Mouse (Mus musculus) midbrain, embryonic 12.5 days (tissue): Measurements from ENCODE around the gene Mrnip. TPM values are rescaled to one million over a fixed set of nuclear protein-coding genes. Genes with fewer than 3 reads are reported as not detected.

Experiments used
- ATAC-seq: fragments of 200-750 bp; cut with Nextera tagmentation; 2 replicates; pipeline ENCODE4 v1.8.0; 2017; ENCODE audit warnings: low read depth, moderate TSS enrichment, moderate library complexity; ENCODE audit not compliant: low FRiP score
- H3K27ac ChIP-seq: fragments of 300-500 bp; sonication (generic); replicated peaks from 2 replicates; pipeline ENCODE4 v1.5.1; 2016; ENCODE audit warnings: mild to moderate bottlenecking
- H3K27me3 ChIP-seq: fragments of 300-500 bp; sonication (generic); 2 replicates; pipeline ENCODE4 v1.6.1; 2016; ENCODE audit warnings: mild to moderate bottlenecking
- H3K36me3 ChIP-seq: fragments of 300-500 bp; sonication (generic); 2 replicates; pipeline ENCODE4 v1.6.1; 2016
- H3K4me1 ChIP-seq: fragments of 300-500 bp; sonication (generic); 2 replicates; pipeline ENCODE4 v1.6.1; 2016
- H3K4me2 ChIP-seq: fragments of 300-500 bp; sonication (generic); replicated peaks from 2 replicates; pipeline ENCODE4 v1.6.1; 2016; ENCODE audit warnings: mild to moderate bottlenecking, moderate library complexity
- H3K4me3 ChIP-seq: fragments of 300-500 bp; sonication (generic); 2 replicates; pipeline ENCODE4 v1.5.1; 2016; ENCODE audit warnings: mild to moderate bottlenecking
- H3K9ac ChIP-seq: fragments of 300-500 bp; sonication (generic); replicated peaks from 2 replicates; pipeline ENCODE4 v1.6.1; 2016; ENCODE audit warnings: mild to moderate bottlenecking, moderate library complexity
- H3K9me3 ChIP-seq: fragments of 300-500 bp; sonication (generic); 2 replicates; pipeline ENCODE4 v1.6.1; 2016; ENCODE audit warnings: mild to moderate bottlenecking
- WGBS: fragments of 180-500 bp; shearing (Covaris S2); methylation state at CpG from one replicate; pipeline ENCODE4 v1.1.7; 2016; 5-methylcytosine and 5-hydroxymethylcytosine counted together
- polyA plus RNA-seq: library from polyadenylated mRNA; unstranded; fragments of >200 nt; fragmentation: Nextera tagmentation; extraction: Ambion mirVana; gene quantifications from 2 replicates; pipeline ENCODE4 v1.2.1, GENCODE M21; 2016

Gene Mrnip
- polyA plus RNA-seq, 1 experiment from 2014 or later = 23.3 TPM

DNA sequence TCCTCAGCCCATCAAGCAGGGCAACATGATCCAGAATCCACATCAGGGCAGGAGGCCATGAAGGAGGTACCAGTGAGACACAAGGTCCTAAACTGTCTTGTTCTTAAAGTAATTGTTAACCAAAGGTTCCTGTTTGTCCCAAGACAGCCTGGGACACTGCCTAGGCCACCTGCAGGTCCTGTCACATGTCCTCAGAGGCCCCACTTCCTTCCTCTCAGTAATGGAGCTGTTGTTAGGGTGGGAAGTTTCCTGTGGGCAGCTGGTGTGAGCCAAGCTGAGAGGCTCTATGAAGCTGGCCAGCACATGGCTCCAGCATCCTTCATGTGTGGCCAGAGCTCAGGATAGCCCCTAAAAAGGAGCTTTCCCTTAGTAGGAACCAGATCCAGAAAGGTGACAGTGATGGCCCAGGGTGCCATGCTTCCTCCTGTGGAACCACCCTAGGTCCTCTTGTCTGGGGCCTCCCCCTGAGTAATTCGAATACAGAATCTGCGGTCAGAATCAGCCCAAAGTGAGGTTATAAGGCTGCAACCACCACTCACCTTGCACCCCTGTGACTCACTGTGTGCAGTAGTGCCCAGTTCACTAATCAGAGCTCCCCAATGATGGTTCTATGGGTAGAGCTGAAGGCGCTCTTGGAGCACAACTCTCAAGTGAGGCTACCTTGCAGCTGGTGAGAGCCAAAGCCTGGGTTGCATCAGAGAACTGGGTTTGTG lies 11.8 kb upstream of the Mrnip start:
- WGBS = 91% methylated on average over 3 of the region's 3 CpGs
- no peak overlapping the region for H3K4me3 ChIP-seq
- H3K27ac ChIP-seq = no peak overlapping the region
- H3K27me3 ChIP-seq = no peaks in the 10 kb centered on the region
- H3K4me1 ChIP-seq = no peaks in the 10 kb centered on the region
- H3K9ac ChIP-seq = no peak overlapping the region
- ATAC-seq = no peak
- peaks cover 63% of the 10 kb centered on the region for H3K36me3 ChIP-seq
- no peaks in the 10 kb centered on the region for H3K9me3 ChIP-seq
- no peak overlapping the region for H3K4me2 ChIP-seq

DNA sequence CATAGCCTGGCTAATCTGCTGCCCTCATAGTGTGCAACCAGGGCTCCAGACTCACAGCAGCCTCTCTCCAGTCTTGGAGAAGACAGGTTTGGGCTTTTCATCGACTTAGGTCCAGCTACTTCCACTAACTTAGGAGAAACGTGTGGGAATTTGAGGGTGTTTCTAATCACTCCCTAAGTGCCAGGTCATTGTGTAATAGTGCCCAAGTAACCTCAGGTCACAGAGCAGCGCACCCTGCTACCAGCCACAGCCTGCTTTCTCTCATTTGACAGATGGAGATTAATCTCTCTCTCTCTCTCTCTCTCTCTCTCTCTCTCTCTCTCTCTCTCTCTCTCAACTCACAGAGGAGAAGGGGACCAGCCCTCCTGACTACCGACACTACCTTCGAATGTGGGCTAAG lies 5.9 kb upstream of the Mrnip start:
- Histone ChIP-seq H3K9me3 (no peaks in the 10 kb centered on the region), H3K27ac (no peak overlapping the region), H3K4me3 (no peak overlapping the region), H3K4me1 (no peaks in the 10 kb centered on the region), H3K36me3 (peaks cover 67% of the 10 kb centered on the region), H3K9ac (no peak overlapping the region), H3K4me2 (no peak overlapping the region), H3K27me3 (no peaks in the 10 kb centered on the region)
- 89% methylated on average over 5 of the region's 5 CpGs for WGBS
- no peak for ATAC-seq

DNA sequence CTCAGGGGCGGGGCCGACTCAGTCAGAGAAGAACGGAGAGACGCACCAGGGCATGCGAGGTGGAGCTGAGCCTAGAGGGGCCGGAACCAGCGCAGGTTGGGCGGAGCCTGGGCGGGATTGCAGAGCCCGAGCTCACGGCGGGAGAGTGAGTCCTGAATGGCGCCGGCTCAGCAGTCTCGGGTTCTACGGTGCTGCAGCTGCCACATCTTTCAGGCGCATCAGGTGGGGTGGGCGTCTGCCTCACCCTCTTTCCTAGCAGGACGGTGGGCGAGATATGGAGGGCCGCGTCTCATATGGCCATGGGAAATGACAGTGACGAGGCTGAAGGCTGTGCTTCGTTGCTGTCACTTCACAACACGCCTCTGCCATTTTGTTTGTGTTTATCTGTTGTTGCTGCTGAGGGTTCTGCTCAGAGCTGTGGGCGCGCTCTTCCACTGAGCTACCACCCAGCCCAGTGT lies 515 bp downstream of the Mrnip start:
- Histone ChIP-seq H3K4me1 (peaks cover 6% of the 10 kb centered on the region), H3K4me3 (peak overlapping the region; percentile 78), H3K27me3 (no peaks in the 10 kb centered on the region), H3K9ac (peak overlapping the region; percentile 78), H3K9me3 (no peaks in the 10 kb centered on the region), H3K27ac (peak overlapping the region; percentile 76), H3K4me2 (peak overlapping the region; percentile 84), H3K36me3 (peaks cover 38% of the 10 kb centered on the region)
- ATAC-seq = peak; percentile 100
- WGBS = under 1% methylated on average over 27 of the region's 27 CpGs

- Histone ChIP-seq H3K4me3 (no peak overlapping the region), H3K36me3 (peaks cover 22% of the 10 kb centered on the region)
- 81% methylated on average over 3 of the region's 3 CpGs for whole genome bisulfite sequencing
Measured at GRCm38 (mm10) chr11:50176351-50176750, 2.1 kb downstream of the Mrnip start.

DNA sequence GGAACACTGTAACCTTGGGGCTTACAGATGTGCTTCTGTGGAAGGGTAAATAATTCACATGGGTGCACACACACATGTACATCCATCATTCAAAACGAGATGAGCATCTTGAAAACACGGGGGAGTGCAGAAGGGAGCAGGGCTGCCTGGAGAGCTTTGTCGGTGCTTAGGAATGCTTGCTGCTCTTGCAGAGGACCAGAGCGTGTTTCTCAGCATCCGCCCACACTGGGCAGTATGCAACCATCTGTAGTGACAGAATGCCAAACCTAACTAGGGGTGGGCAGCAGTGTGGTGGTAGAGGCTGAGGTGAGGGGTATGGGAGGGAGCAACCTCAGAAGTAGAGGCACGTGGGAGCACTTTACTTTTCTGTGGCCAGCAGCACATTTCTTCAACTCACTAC lies 2.9 kb downstream of the Mrnip start:
- peaks cover 6% of the 10 kb centered on the region for H3K4me1 ChIP-seq
- H3K9me3 ChIP-seq = no peaks in the 10 kb centered on the region
- H3K27me3 ChIP-seq = no peaks in the 10 kb centered on the region
- H3K9ac ChIP-seq = no peak overlapping the region
- no peak overlapping the region for H3K4me2 ChIP-seq
- no peak overlapping the region for H3K4me3 ChIP-seq
- H3K36me3 ChIP-seq = peaks cover 15% of the 10 kb centered on the region
- no peak overlapping the region for H3K27ac ChIP-seq
- 74% methylated on average over 6 of the region's 6 CpGs for WGBS
- ATAC-seq = no peak

More at GRCm38 (mm10) chr11:50176351-50176750, 2.1 kb downstream of the Mrnip start:
- Histone ChIP-seq H3K9ac (no peak overlapping the region), H3K27me3 (no peaks in the 10 kb centered on the region), H3K27ac (no peak overlapping the region), H3K4me2 (no peak overlapping the region), H3K4me1 (peaks cover 6% of the 10 kb centered on the region), H3K9me3 (no peaks in the 10 kb centered on the region)
- ATAC-seq = no peak

GRCm38 (mm10) chr11:50178532-50179488 lies 4.6 kb downstream of the Mrnip start:
- Histone ChIP-seq H3K9me3 (no peaks in the 10 kb centered on the region), H3K27ac (no peak overlapping the region), H3K9ac (no peak overlapping the region), H3K4me1 (peaks cover 6% of the 10 kb centered on the region), H3K36me3 (peaks cover 15% of the 10 kb centered on the region), H3K27me3 (no peaks in the 10 kb centered on the region), H3K4me2 (no peak overlapping the region), H3K4me3 (no peak overlapping the region)
- no peak for ATAC-seq
- WGBS = 85% methylated on average over 5 of the region's 5 CpGs

DNA sequence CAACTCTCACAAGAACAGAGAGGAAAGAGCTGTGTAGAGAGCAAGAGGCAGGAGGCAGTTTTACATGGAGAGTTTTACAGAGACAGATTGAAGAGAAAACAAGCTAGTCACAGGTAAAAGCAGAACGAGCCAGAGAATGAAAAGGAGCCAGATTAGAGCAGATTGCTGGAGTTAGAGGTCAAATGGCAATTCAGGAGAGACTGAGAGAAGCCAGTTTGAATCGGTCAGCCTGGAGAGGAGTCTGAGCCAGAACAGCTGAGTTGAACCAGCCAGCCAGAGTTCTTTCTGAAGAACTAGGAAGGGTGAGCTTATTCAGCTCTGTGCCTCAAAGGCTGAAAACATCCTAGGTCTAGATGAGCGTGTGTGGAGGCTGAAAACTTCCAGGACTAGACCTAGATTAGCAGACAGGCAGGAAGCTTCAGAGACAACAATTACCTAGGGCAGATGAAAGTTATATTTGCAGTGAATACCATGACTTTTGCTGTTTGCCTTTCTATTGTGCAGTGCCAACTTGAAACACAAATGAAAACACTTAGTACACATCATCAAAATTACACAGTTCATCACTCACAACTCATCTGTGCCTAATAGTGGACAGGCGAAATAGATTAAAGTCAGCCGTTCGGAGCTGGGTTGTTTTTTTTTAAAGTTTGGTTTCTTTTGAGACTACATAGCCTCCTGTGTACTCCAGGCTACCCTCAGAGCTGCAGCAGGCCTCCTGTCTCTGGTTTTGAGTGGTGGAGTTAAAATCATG lies 6.4 kb downstream of the Mrnip start:
- ATAC-seq = no peak
- H3K4me1 ChIP-seq = no peaks in the 10 kb centered on the region
- H3K9me3 ChIP-seq = no peaks in the 10 kb centered on the region
- H3K9ac ChIP-seq = no peak overlapping the region
- H3K27me3 ChIP-seq = no peaks in the 10 kb centered on the region
- WGBS = 77% methylated on average over 6 of the region's 6 CpGs
- peaks cover 25% of the 10 kb centered on the region for H3K36me3 ChIP-seq
- no peak overlapping the region for H3K27ac ChIP-seq
- no peak overlapping the region for H3K4me2 ChIP-seq
- H3K4me3 ChIP-seq = no peak overlapping the region

DNA sequence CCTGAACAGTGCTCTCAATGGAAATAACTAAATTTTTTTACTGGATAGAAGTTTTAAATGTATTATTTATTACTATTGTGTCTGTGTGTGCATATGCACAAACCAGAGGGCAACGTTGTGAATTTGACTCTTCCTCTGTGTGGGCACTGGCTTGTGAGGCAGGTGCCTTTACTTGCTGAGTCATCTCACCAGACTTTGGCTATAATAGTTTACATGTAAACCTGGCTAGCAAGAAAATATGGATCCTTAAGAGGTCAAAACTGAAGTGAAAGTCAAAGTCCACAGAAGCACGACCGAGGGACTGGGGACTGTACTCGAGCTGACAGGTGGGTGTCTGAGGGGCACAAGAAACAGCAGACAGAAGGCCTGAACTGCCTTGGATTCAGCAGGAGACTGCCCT lies 8.5 kb downstream of the Mrnip start:
- H3K4me1 ChIP-seq = no peaks in the 10 kb centered on the region
- WGBS = 87% methylated on average over 4 of the region's 4 CpGs
- H3K4me2 ChIP-seq = no peak overlapping the region
- H3K4me3 ChIP-seq = no peak overlapping the region
- H3K27me3 ChIP-seq = no peaks in the 10 kb centered on the region
- peaks cover 32% of the 10 kb centered on the region for H3K36me3 ChIP-seq
- no peak overlapping the region for H3K9ac ChIP-seq
- no peak overlapping the region for H3K27ac ChIP-seq
- ATAC-seq = no peak
- no peaks in the 10 kb centered on the region for H3K9me3 ChIP-seq

DNA sequence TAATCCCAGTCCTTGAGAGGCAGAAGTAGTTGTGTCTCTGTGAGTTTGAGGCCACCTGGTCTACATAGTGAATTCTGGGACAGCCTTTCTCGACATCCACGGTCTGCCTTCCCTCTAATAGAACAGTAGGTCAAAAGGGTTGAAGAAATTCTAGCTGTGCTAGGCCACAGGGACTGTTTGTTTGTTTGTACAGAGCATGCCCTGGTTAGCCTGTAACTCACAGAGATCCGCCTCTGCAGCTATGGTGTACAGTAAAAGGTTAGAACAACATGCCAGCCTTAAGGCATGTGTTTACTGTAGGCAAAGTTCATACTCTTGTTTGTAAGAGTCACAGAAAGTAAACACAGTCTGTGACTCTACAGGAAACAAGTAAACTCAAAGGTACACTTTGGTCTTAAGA lies 10.5 kb downstream of the Mrnip start:
- H3K9me3 ChIP-seq = no peaks in the 10 kb centered on the region
- no peak overlapping the region for H3K9ac ChIP-seq
- no peak overlapping the region for H3K27ac ChIP-seq
- H3K4me1 ChIP-seq = no peaks in the 10 kb centered on the region
- no peaks in the 10 kb centered on the region for H3K27me3 ChIP-seq
- no peak for ATAC-seq
- H3K36me3 ChIP-seq = peaks cover 31% of the 10 kb centered on the region
- no peak overlapping the region for H3K4me3 ChIP-seq
- 77% methylated on average over 3 of the region's 3 CpGs for WGBS
- H3K4me2 ChIP-seq = no peak overlapping the region

- Histone ChIP-seq H3K4me1 (no peaks in the 10 kb centered on the region), H3K27ac (no peak overlapping the region), H3K36me3 (peaks cover 31% of the 10 kb centered on the region), H3K4me3 (no peak overlapping the region), H3K9ac (no peak overlapping the region), H3K27me3 (no peaks in the 10 kb centered on the region), H3K4me2 (no peak overlapping the region), H3K9me3 (no peaks in the 10 kb centered on the region)
- ATAC-seq = no peak
- WGBS = 81% methylated on average over 7 of the region's 7 CpGs
Measured at GRCm38 (mm10) chr11:50188682-50189081, 14.4 kb downstream of the Mrnip start.

GRCm38 (mm10) chr11:50190362-50190761 lies 16.1 kb downstream of the Mrnip start:
- no peak for ATAC-seq
- 92% methylated on average over 4 of the region's 4 CpGs for WGBS
- no peak overlapping the region for H3K4me2 ChIP-seq

More at GRCm38 (mm10) chr11:50190362-50190761, 16.1 kb downstream of the Mrnip start:
- Histone ChIP-seq H3K9me3 (no peaks in the 10 kb centered on the region), H3K4me3 (no peak overlapping the region), H3K9ac (no peak overlapping the region), H3K27me3 (no peaks in the 10 kb centered on the region), H3K4me1 (no peaks in the 10 kb centered on the region), H3K27ac (no peak overlapping the region), H3K36me3 (peaks cover 28% of the 10 kb centered on the region)
